Mouse (Mus musculus) heart, embryonic 15.5 days (tissue): ENCODE measurements around the gene Mfsd4b2. TPM values are rescaled to one million over a fixed set of nuclear protein-coding genes. Genes with fewer than 3 reads are reported as not detected.
A peak's percentile ranks its signal among the peaks of the same experiment; 100 is the strongest.

Experiments
- ATAC-seq: fragments of 200-750 bp; cut with Nextera tagmentation; replicated peaks from 2 replicates; pipeline ENCODE4 v1.8.0; 2017; ENCODE audit warnings: low read depth, moderate TSS enrichment; ENCODE audit not compliant: insufficient number of reproducible peaks, insufficient read depth, low FRiP score
- H3K27ac ChIP-seq: fragments of 300-500 bp; sonication (generic); 2 replicates; pipeline ENCODE4 v1.5.1; 2015; ENCODE audit warnings: mild to moderate bottlenecking, inconsistent platforms
- H3K27me3 ChIP-seq: fragments of 300-500 bp; sonication (generic); 2 replicates; pipeline ENCODE4 v1.6.1; 2015; ENCODE audit warnings: inconsistent platforms
- H3K36me3 ChIP-seq: fragments of 300-500 bp; sonication (generic); 2 replicates; pipeline ENCODE4 v1.6.1; 2015; ENCODE audit warnings: mild to moderate bottlenecking, inconsistent platforms
- H3K4me1 ChIP-seq: fragments of 300-500 bp; sonication (generic); replicated peaks from 2 replicates; pipeline ENCODE4 v1.6.1; 2015; ENCODE audit warnings: inconsistent platforms
- H3K4me2 ChIP-seq: fragments of 300-500 bp; sonication (generic); 2 replicates; pipeline ENCODE4 v1.6.1; 2015; ENCODE audit warnings: inconsistent platforms, mild to moderate bottlenecking, moderate library complexity
- H3K4me3 ChIP-seq: fragments of 300-500 bp; sonication (generic); 2 replicates; pipeline ENCODE4 v1.5.1; 2015; ENCODE audit warnings: mild to moderate bottlenecking, inconsistent platforms
- H3K9ac ChIP-seq: fragments of 300-500 bp; sonication (generic); 2 replicates; pipeline ENCODE4 v1.6.1; 2015; ENCODE audit warnings: mild to moderate bottlenecking, inconsistent platforms
- H3K9me3 ChIP-seq: fragments of 300-500 bp; sonication (generic); replicated peaks from 2 replicates; pipeline ENCODE4 v1.6.1; 2016; ENCODE audit warnings: inconsistent platforms
- WGBS: fragments of 180-500 bp; shearing (Covaris S2); methylation state at CpG from one replicate; pipeline ENCODE4 v1.1.7; 2015; ENCODE audit warnings: mixed read lengths; 5-methylcytosine and 5-hydroxymethylcytosine counted together
- polyA plus RNA-seq: library from polyadenylated mRNA; unstranded; fragments of >200 nt; fragmentation: Nextera tagmentation; extraction: Ambion mirVana; gene quantifications from 2 replicates; pipeline ENCODE4 v1.2.1, GENCODE M21; 2015

Gene Mfsd4b2
- not detected in 2 replicates for polyA plus RNA-seq

DNA sequence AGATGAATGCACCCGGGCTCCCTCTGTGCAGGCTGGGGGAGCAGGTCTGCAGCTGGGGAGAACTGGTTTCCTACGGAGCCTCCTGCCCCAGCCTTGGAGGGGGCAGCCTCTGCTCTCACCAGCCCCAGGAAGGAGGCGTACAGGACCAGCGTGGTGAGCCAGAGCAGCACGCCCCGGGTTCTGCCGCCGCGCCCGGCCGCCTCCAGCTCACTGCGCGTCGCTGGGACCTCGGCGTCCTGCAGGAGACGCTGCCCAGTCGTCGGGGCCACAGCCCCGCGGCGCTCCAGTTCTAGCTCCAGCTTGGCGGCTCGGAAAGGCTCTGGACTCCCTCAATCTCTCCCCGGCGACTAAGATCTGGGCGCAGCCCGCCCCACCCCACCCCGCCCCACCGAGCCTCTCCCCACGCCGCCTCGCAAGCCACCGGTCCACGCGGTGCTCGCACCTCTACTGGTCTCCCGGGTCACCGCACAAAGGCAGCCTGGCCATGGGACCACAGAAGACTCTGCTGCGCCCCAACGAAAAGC is at the start of gene Mfsd4b2:
Gene Mfsd4b2, minus strand, starts transcription at position 308 of the 524 bp plus-strand sequence.
- H3K4me3 ChIP-seq: peak within 1 kb of the TSS; percentile 51
- H3K9ac ChIP-seq: peak within 1 kb of the TSS; percentile 60
- peak; percentile 53 for ATAC-seq
- no peaks in the 10 kb centered on the region for H3K9me3 ChIP-seq
- peak within 1 kb of the TSS; percentile 94 for H3K4me2 ChIP-seq
- 2% methylated on average over 41 of the region's 41 CpGs for WGBS
- no peak within 1 kb of the TSS for H3K27ac ChIP-seq
- peaks cover 17% of the 10 kb centered on the region for H3K27me3 ChIP-seq
- no peaks in the 10 kb centered on the region for H3K36me3 ChIP-seq
- H3K4me1 ChIP-seq: peaks cover 10% of the 10 kb centered on the region

GRCm38 (mm10) chr10:39975771-39976170 is 49.0 kb upstream of the Mfsd4b2 start:
- Histone ChIP-seq H3K27me3 (no peaks in the 10 kb centered on the region), H3K4me3 (no peak overlapping the region), H3K4me1 (no peaks in the 10 kb centered on the region), H3K4me2 (no peak overlapping the region), H3K9ac (no peak overlapping the region), H3K27ac (no peak overlapping the region), H3K36me3 (no peaks in the 10 kb centered on the region), H3K9me3 (peaks cover 7% of the 10 kb centered on the region; the same call in 1 of the 2 replicates)
- 42% methylated on average over 2 of the region's 2 CpGs for WGBS
- no peak for ATAC-seq

DNA sequence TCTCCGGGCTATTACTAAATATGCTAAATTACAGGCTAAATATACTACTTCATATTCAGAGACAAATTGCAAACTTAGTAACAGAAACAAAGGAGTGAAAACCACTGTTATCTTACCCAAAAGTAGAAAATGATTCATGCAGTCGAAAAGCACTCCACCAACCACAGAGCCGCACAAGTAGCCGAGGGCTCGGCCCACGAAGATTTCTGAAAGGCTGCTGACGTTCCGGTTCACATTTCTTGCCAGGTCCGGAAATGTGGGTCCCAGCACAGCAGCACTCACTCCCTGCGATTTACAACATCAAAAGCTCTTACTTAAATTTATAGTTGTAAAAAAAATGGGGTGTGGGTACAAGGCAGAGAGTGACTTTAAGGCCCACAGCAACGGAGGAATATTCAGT is 48.3 kb upstream of the Mfsd4b2 start:
- Histone ChIP-seq H3K9ac (no peak overlapping the region), H3K27me3 (no peaks in the 10 kb centered on the region), H3K4me1 (no peaks in the 10 kb centered on the region), H3K27ac (no peak overlapping the region), H3K9me3 (peaks cover 7% of the 10 kb centered on the region; the same call in 1 of the 2 replicates), H3K4me2 (no peak overlapping the region), H3K36me3 (no peaks in the 10 kb centered on the region), H3K4me3 (no peak overlapping the region)
- ATAC-seq: no peak
- WGBS: 59% methylated on average over 11 of the region's 11 CpGs

DNA sequence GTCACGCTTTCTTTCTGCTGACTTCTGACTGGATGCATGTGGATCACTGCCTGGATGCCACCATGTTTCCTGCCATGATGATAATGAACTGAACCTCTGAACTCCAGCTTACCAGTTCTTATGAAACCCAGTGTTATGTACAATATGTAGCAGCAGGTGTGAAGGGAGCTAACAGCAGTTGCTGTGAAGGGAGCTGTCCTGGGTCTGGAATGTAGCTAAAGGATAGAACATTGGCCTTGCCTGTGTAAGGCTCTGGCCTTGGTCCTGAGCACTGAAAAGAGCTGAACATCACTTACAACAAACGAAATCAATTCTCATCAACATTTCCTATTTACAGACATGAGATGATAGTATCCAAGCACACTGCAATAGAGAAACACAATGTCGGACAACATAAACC is 40.8 kb upstream of the Mfsd4b2 start:
- Histone ChIP-seq H3K4me1 (no peaks in the 10 kb centered on the region), H3K27me3 (no peaks in the 10 kb centered on the region), H3K4me3 (no peak overlapping the region), H3K9ac (no peak overlapping the region), H3K27ac (no peak overlapping the region), H3K4me2 (no peak overlapping the region), H3K9me3 (no peaks in the 10 kb centered on the region), H3K36me3 (no peaks in the 10 kb centered on the region)
- no peak for ATAC-seq
- 75% methylated on average over 3 of the region's 3 CpGs for WGBS

DNA sequence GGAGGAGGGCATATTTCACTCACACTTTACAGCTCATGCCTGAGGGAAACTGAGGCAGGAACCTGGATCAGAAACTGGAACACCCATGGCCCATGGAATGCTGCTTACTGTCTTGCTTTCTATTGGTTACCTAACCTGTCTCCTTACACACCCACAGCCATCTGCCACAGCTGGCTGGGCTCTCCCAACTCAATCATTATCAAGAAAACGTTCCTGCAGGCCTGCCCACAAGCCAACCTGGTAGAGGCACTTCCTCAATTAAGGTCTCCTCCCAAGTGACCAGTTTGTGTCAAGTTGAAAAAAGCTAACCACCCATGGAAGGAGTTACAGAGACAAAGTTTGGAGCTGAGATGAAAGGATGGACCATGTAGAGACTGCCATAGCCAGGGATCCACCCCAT is 35.2 kb upstream of the Mfsd4b2 start:
- Histone ChIP-seq H3K36me3 (no peaks in the 10 kb centered on the region), H3K9me3 (no peaks in the 10 kb centered on the region), H3K4me2 (no peak overlapping the region), H3K27ac (no peak overlapping the region), H3K4me3 (no peak overlapping the region), H3K9ac (no peak overlapping the region), H3K27me3 (no peaks in the 10 kb centered on the region), H3K4me1 (peaks cover 19% of the 10 kb centered on the region)
- ATAC-seq: no peak
- WGBS: 43% methylated on average over 1 of the region's 1 CpGs

- Histone ChIP-seq H3K9me3 (no peaks in the 10 kb centered on the region), H3K9ac (no peak overlapping the region), H3K27ac (no peak overlapping the region), H3K4me1 (peaks cover 19% of the 10 kb centered on the region), H3K4me3 (peak overlapping the region; percentile 65), H3K36me3 (no peaks in the 10 kb centered on the region), H3K27me3 (no peaks in the 10 kb centered on the region), H3K4me2 (peak overlapping the region; percentile 97)
- 0 out of 2 replicates have a peak, but pooled peaks have one; percentile 12 for ATAC-seq
- WGBS: 40% methylated on average over 11 of the region's 11 CpGs
Measured at GRCm38 (mm10) chr10:39960441-39960822, 33.7 kb upstream of the Mfsd4b2 start.

GRCm38 (mm10) chr10:39959761-39960440 is 33.2 kb upstream of the Mfsd4b2 start, which contains the start of gene Mfsd4b3:
TSS of gene Mfsd4b3 (minus strand) at chr10:39960153.
- WGBS: under 1% methylated on average over 38 of the region's 38 CpGs
- Histone ChIP-seq H3K4me3 (peak within 1 kb of the TSS; percentile 65), H3K36me3 (no peaks in the 10 kb centered on the region), H3K4me1 (peaks cover 19% of the 10 kb centered on the region), H3K27me3 (no peaks in the 10 kb centered on the region), H3K27ac (peak within 1 kb of the TSS; percentile 81), H3K4me2 (peak within 1 kb of the TSS; percentile 97), H3K9me3 (no peaks in the 10 kb centered on the region), H3K9ac (peak within 1 kb of the TSS; percentile 59)
- peak; percentile 97 for ATAC-seq

- H3K4me1 ChIP-seq: peaks cover 19% of the 10 kb centered on the region
- H3K27ac ChIP-seq: peak overlapping the region; percentile 39
- no peaks in the 10 kb centered on the region for H3K36me3 ChIP-seq
- ATAC-seq: no peak
- WGBS: 55% methylated on average over 4 of the region's 4 CpGs
- H3K4me2 ChIP-seq: no peak overlapping the region
- H3K27me3 ChIP-seq: no peaks in the 10 kb centered on the region
- H3K9me3 ChIP-seq: no peaks in the 10 kb centered on the region
- H3K4me3 ChIP-seq: no peak overlapping the region
- H3K9ac ChIP-seq: no peak overlapping the region
Measured at GRCm38 (mm10) chr10:39958266-39958665, 31.5 kb upstream of the Mfsd4b2 start.

DNA sequence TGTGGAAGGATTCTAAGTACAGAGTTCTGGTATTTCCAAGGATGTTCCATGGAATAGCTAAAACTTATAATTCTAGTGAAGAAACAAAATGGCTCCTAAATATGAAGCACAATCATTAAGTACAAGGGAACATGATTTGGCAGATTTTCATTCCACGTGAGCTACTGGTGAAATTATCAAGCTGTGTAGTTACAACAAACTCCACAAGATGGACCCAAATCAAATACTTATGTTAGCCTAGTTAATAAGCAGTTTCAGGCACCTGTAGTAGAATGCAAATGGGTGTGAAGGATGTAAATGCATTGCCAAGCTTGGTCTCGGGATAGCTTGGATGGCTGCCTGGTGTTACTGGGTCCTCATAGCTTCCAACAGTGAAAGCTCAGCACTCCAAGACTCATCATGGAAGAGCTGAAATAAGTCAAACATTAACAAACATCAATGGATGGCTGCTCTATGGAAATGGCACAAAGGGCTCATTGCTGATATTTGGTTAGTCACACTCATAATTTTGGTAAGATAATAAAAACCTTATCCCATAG is 29.7 kb upstream of the Mfsd4b2 start:
- Histone ChIP-seq H3K4me1 (peaks cover 19% of the 10 kb centered on the region), H3K27me3 (no peaks in the 10 kb centered on the region), H3K9me3 (no peaks in the 10 kb centered on the region), H3K4me3 (no peak overlapping the region), H3K4me2 (no peak overlapping the region), H3K27ac (no peak overlapping the region), H3K9ac (no peak overlapping the region), H3K36me3 (no peaks in the 10 kb centered on the region)
- no peak for ATAC-seq
- 59% methylated on average over 2 of the region's 2 CpGs for WGBS

DNA sequence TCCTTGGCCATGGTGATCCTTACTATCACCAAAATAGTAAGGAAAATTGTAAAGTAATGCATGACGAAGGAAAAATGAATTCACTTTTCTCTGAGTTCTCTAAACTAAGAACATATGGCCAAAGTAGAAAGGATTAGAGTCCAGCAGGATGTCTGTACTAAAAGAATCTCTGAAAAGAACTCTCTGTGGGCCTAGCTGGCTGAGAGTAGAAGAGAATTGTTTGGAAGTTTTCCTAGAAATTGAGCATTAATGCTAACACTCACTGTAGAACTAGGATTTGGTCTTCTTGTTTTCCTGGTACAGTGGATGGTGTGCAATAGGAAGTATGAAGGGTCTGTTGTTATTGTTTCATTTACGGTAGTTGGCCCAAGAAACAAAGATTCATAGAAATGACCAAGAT is 28.4 kb upstream of the Mfsd4b2 start:
- H3K9me3 ChIP-seq: no peaks in the 10 kb centered on the region
- H3K9ac ChIP-seq: no peak overlapping the region
- no peaks in the 10 kb centered on the region for H3K36me3 ChIP-seq
- H3K27ac ChIP-seq: no peak overlapping the region
- no peak overlapping the region for H3K4me2 ChIP-seq
- no peak overlapping the region for H3K4me3 ChIP-seq
- ATAC-seq: no peak
- 78% methylated on average over 2 of the region's 2 CpGs for WGBS
- no peaks in the 10 kb centered on the region for H3K27me3 ChIP-seq
- H3K4me1 ChIP-seq: peaks cover 16% of the 10 kb centered on the region

DNA sequence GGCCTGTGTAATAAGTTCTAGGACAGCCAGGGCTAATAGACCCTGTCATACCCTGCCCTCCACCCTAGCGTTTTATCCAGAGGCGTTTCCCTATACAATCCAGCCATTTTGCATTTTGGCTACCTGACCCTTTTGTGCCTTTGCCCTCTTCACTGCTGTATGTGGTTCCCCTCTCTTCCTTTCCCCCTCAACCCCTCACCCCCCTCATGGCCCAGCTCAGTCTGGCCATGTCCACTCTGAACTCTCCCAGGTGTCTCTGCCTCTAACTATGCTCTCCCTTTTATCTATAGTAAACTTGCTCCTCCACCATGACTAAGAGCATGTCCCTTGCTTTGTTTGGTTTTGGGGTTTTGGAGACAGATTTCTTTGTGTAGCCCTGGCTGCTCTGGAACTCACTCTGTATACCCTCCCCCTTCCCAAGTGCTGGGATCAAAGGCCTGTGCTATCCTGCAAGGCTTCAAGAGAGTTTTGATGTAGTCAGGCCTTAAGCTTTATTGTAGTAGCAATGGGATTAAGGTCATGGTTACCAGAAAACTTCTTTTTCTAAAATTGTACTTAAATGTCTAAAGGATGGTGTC is 22.7 kb upstream of the Mfsd4b2 start:
- no peak overlapping the region for H3K4me3 ChIP-seq
- no peaks in the 10 kb centered on the region for H3K27me3 ChIP-seq
- no peaks in the 10 kb centered on the region for H3K9me3 ChIP-seq
- no peaks in the 10 kb centered on the region for H3K4me1 ChIP-seq
- H3K9ac ChIP-seq: no peak overlapping the region
- WGBS: 91% methylated on average over 2 of the region's 2 CpGs
- no peak for ATAC-seq
- H3K27ac ChIP-seq: no peak overlapping the region
- no peak overlapping the region for H3K4me2 ChIP-seq
- H3K36me3 ChIP-seq: no peaks in the 10 kb centered on the region
